Mouse (Mus musculus) G1E-ER4 (cell line): ENCODE data around the gene Cic. TPM values are rescaled to one million over a fixed set of nuclear protein-coding genes. Genes with fewer than 3 reads are reported as not detected.

Experiments
- GATA1 ChIP-seq: IDR thresholded peaks from one replicate; pipeline ENCODE4 v1.8.0; 2012; ENCODE audit warnings: low read length, inconsistent platforms
- polyA plus RNA-seq: library from polyadenylated mRNA; stranded (reverse); fragments of >175 nt; gene quantifications from 2 replicates; pipeline ENCODE4 v1.2.3, GENCODE M21; 2012

Gene Cic
- polyA plus RNA-seq, 1 experiment = 729 TPM

DNA sequence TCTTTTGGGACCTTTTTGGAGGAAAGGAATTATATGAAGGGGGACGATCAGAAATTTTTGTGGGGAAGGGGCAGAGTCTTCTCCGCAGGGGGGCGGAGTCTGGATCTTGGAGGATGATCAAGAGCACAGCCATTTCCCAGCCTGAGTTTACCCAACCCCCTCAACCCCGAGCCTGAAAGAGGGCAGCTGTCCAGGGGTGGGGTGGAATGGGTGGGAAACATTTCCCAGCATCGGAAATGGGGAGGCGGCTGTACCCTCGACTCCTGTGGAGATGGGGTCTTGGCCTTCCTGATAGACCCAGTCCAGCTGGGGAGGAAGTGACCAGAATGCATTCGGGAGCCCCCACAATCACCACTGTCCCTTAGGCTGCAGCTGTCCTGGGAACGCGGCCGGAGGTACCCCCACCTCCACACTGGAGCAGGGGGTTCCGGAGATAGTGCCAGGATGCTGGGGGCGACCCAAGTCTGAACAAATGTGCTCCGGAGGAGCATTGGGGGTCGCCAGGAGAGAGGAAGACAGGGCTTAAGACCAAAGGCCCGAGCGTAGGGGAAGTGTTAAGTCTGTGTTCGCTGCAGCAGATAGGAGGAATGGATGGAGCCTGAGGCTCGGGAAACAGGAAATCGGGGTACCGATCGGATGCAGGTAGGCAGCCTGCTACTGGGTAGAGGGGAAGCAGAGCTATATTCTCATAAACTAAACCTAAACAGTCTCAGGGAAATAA, 16.3 kb upstream of the Cic start:
- TF ChIP-seq GATA1 = no peak

DNA sequence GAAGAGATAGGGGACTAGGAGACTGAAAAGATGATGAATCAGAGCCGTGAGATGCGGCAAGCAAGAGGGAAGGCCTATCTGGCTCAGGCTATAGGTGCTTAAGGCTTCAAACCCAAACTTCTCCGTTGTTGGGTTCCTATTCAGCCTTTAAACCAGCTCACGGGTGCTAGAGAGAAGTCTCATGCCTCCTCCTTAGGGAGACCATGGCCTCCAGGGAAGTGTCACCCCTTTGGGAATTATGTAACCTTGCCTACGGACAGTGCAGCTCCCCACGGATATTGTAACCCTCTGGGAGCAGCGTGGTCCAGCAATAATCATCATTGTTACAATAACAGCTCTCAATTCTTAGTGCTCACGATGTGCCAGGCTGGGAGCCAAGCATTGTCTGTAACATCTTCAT, 15.7 kb upstream of the Cic start:
- TF ChIP-seq GATA1 = no peak

DNA sequence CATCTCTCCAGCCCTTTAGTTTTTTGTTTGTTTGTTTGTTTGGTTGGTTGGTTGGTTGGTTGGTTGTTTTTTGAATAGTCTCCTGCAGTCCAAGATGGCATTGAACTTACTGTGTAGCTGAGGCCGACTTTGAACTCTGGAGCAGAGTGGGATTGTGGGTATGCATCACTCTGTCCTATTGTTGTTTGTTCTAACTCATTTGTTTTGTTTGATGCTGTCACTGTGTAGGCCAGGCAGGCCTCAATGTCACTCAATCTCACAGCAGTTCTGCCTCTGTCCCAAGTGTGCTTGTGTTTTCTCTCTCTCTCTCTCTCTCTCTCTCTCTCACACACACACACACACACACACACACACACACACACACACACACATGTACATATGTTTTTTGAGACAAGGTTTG, 5.6 kb upstream of the Cic start:
- no peak for TF ChIP-seq GATA1

DNA sequence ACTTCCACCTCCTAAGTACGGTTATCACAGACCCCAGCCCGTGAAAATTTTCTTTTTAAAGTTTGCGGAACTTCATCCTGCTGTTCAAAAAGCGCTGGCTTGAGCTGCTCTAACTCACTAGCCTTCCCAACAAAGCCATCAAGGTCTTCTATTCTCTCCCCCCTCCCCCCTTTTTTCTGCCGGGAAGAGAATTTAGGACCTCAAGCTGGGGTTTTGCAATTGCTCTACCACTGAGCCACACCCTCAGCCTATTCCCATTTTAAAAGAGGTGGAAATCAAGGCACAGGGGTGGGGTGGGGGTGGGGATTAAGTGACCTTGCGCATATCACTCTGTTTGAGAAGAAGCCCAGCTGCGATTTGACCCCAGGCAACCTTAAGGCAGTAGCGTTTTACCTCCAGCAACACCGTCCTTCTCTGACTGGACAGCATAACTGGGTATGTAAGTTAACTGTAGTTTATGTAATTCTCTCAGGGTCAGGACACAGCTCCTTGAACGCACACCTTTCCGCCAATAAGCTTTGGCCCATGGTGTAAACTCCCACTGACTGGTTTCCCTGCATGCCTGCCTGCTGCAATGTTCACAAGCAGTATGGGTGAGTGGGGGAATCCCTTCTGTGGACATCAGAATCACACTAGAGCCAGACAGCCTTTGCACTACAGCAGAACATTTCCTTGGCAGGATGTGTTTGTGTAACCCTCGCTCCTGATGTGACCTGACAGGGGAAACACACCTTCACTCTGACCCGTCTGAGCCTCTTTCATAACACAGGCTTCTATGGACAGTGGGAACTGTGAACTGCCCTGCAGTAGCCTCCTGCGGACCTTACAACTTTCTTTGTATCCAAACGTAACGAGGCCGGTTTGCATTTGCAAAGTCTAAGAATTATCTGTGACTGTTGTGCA, 3.3 kb upstream of the Cic start:
- TF ChIP-seq GATA1 = no peak

DNA sequence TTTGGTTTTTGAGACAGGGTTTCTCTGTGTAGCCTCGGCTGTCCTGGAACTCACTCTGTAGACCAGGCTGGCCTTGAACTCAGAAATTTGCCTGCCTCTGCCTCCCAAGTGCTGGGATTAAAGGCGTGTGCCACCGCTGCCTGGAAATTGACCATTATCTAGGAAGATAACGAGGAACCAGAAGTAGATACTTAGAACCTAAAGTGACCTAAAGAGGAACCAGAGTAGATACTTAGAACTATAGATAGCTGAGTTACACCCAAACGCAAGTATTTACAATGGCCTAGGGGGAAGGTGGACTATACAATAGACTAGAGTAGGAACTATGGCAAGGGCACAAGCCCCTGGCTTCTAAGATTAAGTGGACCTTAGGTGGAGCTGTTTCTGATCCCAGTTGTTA, 1.8 kb upstream of the Cic start:
- TF ChIP-seq GATA1 = peak; percentile 22

DNA sequence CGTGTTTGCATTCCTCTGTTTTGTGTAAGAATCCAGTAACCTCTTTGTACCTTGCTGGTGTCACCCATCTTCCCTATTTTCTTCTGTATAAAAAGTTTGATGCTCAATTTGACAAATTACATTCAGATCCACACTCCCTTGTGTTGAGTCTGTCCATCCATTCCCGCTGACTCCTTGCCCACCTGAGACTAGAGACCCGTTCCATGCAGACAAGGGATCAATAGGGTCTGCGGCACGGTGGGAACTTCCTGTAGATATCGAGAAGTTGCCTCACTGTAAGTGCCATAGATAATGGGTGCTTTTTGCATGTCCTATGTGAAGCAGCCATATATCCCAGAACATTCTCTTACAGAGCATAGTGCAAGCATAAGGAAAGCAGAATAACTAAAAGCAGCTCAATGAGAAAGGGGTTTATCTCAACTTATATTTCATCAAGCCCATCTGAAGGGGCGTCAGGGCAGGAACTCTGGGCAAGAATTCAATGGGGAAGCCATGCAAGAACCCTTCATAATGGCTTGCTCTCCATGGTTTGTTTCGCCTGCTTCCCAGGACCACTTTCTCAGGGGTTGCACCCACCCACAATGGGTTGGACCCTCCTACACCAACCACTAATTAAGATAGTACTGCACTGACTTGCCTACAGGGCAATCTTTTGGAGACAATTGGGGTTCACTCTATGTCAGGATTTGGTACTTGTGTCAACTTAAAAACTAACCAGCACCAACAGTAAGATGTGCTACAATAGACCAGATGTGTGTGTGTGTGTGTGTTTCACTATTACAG, 1.1 kb upstream of the Cic start:
- TF ChIP-seq GATA1 = no peak

DNA sequence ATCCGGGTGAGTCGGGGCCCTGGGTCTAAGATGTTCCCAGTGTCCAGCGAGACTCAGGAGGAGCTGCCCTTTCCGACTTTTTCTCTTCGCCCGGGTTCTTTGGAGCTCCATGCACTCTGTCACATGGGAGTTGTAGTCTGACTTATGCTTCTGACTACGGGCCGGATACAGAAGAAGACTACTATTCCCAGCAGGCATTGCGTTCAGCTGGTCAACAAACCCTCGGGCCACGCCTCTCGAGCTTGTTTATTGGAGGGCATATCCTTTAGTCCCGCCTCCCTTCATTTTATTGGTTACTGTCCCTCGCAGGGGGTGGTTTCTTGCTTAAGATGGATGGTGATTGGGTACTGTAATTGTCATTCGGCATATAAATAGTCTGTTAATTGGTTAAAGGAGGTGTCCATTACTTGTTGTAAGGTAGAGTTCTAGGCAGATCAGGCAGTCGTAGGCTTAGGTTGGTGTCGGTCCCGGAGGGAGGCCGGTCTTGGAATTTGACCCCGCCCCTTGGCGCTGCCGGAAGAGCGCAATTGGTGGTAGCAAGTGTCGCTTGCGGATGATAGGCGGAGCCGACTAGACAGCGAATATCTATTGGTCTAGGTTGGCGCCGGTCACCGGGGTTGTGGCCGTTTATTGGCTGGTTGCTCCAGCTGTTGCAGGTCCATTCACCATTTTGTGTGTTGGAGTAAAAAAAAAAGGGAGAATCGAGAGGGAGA, 403 bp downstream of the Cic start:
- no peak for TF ChIP-seq GATA1

DNA sequence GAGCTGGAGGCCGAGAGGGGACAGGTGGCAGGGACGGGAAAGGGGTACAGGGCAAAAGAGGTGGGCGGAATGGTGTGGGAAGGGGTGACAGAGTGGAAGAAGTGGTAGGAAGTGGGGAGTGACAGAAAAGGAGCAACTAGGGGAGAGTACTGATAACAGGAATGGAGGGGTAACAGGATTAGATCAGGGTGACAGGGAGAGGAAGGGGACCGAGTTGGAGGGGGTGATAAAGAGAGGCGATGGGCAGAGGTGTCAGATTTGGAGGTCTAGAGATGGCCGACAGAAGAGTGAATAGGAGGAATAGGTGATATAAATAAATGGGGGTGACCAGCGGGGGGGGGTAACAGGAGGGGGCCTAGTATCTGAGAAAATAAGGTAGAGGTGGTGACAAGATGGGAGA, 1.1 kb downstream of the Cic start:
- no peak for TF ChIP-seq GATA1

DNA sequence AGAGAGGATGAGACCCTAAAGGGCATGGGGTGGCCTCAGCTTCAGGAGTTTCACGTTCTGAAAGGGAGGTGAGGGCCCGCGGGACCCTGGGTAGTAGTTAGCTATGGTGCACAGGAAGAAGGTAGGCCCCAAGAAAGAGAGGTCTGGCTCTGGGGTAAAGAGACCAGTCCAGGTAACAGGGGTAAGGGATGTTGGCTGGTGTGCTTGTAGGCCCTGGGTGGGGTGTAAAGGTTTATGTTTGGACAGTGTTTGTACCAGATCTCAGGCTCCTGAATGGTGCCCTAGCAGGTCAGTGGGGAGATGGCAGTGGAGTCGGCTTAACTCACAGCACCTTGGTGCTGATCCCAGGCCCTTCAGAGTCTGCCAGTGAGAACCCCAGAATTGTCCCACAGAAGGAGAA, 1.5 kb downstream of the Cic start:
- TF ChIP-seq GATA1 = no peak

DNA sequence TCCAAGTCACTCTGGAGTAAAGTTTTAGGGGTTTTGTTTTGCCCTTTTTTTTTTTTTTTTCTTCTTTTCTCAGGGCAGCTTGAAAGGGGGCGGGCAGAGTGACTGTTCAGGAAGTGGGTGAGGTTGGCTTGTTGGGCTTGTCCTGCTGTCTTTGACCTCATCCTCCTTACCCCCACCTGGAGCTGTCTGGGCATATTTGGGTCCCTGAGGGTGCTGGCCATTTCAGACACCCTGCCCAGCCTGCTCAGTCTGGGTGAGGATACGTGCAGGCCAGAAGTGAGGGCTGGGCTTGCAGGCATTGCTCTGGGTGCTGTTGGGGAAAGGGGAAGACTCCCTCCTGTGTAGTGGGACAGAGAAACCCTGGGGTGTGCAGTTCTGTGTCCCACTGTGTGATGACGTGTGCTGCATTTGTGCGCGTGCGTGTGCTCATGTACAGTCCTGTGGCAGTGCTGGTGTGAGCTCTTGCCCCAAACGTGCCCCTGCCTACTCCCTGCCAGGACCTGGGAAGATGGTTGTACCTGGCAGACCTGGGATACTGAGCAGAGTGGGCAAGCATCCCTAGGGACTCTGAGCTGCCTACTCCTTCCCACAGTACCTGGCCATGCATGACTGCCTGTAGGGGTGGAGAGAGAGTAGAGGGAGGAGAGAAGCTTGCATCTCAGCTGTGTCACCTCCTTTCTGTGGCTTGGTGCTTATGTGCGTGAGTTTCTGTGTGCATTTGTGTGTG, 2.2 kb downstream of the Cic start:
- no peak for TF ChIP-seq GATA1

DNA sequence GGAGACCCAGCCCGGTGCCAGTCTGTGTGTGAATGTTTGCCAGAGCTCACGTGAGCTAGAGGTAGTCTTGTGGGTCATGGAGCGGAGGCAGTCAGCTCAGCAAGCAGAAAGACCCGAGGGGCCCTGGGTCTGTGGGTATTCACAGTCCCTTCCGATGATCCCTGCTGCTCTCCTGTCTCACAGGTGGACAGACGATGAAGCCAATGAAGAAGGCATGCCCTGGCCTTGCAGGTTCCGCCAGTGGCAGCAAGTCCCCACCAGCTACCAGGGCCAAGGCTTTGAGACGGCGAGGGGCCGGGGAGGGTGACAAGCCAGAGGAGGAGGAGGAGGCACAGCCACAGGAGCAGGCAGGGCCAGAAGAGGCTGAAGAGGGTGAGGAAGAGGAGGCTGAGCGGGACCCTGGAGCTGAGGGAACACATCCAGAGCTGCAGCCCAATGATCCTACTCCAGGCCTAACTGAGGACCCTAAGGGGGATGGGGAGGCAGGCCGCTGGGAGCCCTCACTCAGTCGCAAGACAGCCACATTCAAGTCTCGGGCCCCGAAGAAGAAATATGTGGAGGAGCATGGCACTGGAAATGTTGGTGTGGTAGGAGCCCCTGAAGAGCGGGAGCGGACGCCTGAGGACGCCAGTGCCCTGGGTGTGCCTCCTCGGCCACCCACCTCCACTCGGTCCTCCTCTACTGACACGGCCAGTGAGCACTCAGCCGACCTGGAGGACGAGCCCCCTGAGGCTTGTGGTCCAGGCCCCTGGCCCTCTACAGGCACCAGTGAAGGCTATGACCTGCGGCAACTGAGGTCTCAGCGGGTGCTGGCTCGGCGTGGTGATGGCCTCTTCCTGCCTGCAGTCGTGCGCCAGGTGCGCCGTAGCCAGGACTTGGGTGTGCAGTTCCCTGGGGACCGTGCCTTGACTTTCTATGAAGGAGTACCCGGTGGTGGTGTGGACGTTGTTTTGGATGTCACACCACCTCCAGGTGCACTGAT, 3.4 kb downstream of the Cic start:
- TF ChIP-seq GATA1 = no peak

DNA sequence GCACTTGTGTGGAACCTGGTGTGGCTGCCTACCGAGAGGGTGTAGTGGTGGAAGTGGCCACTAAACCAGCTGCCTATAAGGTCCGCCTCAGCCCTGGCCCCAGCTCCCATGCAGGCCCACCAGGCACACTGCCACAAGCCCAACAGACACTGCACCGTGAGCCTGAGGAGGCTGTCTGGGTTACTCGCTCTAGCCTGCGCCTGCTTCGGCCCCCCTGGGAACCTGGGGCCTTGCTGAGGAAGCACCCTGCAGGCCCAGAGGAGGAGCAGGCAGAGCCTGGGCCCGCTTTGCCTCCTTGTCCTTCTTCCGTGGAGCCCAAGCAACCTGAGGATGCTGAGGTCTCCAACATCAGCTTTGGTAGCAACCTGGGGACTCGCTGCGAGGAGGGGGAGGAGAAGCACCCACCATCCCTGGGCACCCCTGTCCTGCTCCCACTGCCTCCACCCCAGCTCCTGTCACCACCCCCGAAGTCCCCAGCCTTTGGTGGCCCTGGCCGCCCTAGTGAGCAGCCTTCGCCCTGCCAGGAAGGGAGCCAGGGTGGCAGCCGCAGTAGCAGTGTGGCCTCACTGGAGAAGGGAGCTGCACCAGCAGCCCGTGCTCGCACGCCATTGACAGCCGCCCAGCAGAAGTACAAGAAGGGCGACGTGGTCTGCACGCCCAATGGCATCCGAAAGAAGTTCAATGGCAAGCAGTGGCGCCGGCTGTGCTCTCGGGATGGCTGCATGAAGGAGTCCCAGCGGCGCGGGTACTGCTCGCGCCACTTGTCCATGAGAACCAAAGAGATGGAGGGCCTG, 4.3 kb downstream of the Cic start:
- no peak for TF ChIP-seq GATA1
